Mouse (Mus musculus) neural tube, embryonic 14.5 days (tissue): ENCODE measurements around the gene Plcg1. TPM values are rescaled to one million over a fixed set of nuclear protein-coding genes. Genes with fewer than 3 reads are reported as not detected.

ENCODE experiments used
- polyA plus RNA-seq: library from polyadenylated mRNA; unstranded; fragments of >200 nt; fragmentation: Nextera tagmentation; extraction: Ambion mirVana; gene quantifications from 2 replicates; pipeline ENCODE4 v1.2.1, GENCODE M21; 2014

The Plcg1 gene
- polyA plus RNA-seq, 1 experiment from 2014 or later, result 50.6 TPM

Other genes starting within 250 kb of the Plcg1 start
- gene Top1, start 85.4 kb upstream of the Plcg1 start, polyA plus RNA-seq, result 80.3 and 83.5 TPM in 2 replicates
- 15.5 and 20.1 TPM in 2 replicates for gene Zhx3, start 141.7 kb downstream of the Plcg1 start, polyA plus RNA-seq
- 0.21 and 0.43 TPM in 2 replicates for gene Lpin3, start 149.4 kb downstream of the Plcg1 start, polyA plus RNA-seq
- gene Emilin3, start 181.0 kb downstream of the Plcg1 start, polyA plus RNA-seq, result 0.11 and 0.45 TPM in 2 replicates